Mouse (Mus musculus): ENCODE results near the gene Tmem30a. TPM values are rescaled to one million over a fixed set of nuclear protein-coding genes. Genes with fewer than 3 reads are reported as not detected.

Tmem30a gene
- total RNA-seq (2021), result 100 to 1,000 TPM; 234 to 260 TPM

DNA sequence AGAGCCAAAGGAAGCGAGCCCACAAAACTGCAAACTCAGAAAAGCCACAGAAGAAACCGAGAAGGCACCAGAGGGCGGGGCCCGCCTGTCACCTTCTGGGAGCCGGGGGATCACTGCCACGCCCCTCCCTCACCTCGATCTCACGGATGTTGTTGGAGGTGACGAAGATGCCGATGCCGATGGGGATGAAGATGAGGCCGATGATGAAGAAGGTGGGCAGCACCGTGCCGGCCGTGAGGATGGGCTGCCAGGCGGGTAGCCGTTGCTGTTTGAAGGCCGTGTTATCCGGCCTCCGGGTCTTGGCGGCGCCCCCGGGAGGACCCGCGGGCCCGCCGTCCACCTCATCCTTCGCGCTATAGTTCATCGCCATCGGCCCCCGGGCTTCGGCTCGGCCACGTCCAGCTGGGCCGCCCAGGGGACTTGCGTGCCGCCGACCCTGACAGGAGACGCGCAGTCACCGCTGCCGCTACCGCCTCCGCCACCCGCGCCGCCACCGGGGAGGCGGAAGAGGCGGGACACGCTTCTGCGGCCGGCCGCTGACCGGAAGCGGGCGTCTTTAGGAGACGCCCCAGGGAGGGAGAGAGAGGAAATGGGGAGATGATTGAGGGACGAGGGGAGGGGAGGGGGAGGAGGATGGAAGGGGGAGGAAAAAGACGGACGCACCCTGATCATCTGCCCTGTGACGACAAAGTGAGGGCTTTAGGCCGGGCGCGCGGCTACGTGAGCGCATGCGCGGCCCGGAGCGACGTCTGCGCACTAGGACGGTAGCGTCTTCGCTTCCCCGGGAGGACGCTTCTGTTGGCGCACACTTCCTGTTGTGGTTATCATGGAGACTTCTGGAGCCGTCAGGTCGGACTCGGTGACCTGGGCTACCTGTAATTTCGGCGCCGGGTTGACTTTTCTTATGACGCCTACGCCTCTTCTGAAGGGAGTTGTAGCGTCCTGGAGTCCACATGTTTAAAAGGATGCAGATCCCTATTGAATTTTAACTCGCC, at the start of gene Tmem30a:
Gene Tmem30a, minus strand, starts transcription at position 667 of the 995 bp plus-strand sequence.
- DNase-seq, result peak; percentile 94 to 95

- DNase-seq, result no peak
Observed at GRCm38 (mm10) chr9:79842615-79843014, 49.3 kb upstream of the Tmem30a start.

DNA sequence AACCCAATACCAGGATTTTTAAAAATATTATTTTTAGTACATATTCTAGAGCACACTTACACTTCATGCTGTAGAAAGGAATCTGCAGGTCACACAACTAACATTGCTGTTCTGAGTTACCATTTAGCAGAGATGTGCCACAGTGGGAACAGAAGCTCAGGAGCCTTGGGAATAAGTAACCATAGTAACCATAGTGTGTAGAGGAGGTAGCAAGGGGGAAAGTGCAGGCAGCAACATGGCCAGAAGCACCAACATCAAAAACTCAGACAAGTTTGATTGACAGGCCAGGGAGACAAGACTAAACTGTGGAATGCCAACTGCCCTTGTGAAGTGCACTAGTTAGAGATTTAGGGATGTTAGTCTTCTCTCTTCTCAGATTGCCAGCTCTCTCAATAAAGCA, 48.7 kb upstream of the Tmem30a start:
- no peak for DNase-seq

DNA sequence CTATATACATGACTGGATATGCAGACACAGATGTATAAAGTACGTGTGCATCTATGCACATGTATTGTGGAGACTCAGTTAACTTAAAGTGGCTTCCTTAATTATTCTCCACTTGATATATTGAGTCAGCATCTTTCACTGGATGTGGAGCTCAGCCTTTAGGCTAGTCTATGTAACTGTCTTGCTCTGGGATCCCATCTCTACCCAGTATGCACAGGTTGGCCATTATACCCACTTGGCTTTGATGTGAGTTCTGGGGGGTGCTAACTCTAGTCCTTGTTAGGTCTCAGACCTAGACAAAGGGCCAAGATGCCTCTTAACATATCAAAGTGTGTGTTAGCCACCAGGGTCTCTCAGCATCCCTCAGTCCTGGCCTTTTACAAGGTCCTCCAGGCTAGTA, 38.0 kb upstream of the Tmem30a start:
- no peak for DNase-seq

GRCm38 (mm10) chr9:79830874-79831273, 37.6 kb upstream of the Tmem30a start:
- DNase-seq, result no peak

DNA sequence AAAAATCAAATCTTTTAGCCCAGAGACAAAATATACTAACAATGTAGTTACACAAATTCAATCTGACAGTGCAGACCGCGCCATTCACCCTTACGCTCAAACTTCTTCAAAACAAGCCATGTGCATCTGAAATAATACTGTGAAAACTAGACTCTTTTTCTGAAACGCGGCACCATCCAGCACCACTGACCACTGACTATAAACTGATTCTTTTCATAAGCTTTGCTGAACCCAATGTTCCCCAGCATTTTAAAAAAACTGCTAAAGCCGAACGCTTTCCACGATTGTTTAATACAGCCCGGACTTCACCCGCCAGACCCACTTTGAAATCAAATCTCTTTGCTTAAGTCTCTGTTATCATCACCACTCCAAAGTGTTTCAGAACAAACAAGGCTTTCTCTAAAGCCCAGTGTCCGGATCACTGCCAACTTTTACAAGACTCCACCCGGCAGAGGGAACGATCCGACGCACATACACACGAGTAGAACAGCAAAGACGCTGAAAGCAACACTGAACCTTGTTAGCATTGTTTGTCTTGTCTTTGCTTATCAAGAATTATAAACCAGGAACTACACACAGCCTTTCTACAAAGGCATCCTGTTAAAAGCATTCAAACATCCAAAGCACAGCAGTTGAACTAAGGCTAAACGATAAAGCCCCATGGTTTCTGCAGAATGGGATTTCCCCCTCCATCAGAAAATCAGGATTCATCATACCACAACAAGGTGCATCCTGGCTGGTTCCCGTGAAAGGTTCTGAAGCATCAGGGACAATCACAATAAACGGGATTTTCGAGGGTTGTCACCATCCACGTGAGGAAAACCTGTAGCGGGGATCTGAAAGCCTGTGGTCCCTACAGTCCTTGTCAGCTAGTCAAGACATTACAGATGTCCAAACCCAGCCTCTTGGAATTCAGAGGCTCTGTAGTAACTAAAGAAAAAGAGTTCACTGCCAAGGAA, 36.8 kb upstream of the Tmem30a start:
- no peak for DNase-seq

GRCm38 (mm10) chr9:79827072-79827471, 33.8 kb upstream of the Tmem30a start:
- DNase-seq, result no peak

DNA sequence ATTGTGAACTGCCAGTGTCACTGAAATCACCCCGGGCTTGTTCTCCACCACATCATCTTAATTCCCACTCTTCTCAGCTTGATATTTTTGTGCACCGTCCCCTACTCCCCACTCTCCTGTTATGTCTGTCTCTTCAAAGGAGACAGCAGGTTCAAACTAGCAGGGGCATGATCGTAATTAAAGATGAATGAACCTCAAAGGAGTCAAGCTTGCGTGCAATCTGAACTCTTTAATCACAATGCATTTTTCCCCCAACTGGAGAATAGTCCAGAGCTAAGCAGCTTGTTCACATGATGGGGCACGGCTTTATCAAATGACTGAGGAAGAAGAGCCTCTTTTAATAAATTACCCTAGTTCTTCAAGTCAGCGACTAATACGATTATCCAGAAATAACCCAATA, 32.2 kb upstream of the Tmem30a start:
- DNase-seq, result no peak

GRCm38 (mm10) chr9:79823856-79824255, 30.5 kb upstream of the Tmem30a start:
- no peak for DNase-seq

DNA sequence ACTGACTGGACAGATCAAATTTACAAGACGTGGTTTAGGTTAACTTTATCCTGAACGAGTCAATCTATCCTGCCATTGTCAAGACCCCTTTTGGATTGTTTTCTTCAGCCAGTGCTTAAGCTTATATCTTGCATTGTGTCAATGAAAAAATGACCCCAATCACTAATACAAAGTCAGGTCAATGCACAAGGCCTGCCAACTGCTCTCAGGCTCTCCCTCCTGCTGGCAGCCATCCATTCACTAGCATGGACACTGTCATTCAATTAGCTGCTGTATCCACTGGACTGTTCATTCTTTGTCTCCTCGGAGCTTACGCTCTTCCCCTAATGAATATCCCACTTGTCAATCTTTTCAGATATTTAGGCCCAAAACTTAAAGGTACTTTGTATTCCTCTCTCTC, 30.1 kb upstream of the Tmem30a start:
- no peak for DNase-seq

GRCm38 (mm10) chr9:79816464-79816863, 23.2 kb upstream of the Tmem30a start:
- DNase-seq, result no peak

DNA sequence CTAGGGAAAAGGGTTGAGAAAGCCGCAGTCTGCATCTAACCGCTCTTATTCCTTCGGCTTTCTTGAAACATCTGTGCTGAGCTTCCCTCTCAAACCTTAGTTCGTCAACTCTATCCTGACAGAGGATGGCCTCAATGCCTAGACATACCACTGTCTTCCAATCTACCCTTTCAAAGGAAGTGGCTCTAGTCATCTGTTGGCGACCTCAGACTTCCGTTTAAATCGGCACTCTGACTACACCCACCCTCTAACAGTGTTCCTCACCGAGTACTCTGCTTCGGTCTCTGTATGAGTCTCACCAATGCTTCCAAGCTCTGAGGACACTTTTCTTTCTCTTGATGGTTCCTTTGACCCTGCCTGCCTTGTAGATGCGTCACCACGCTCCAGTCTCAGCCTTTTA, 22.7 kb upstream of the Tmem30a start:
- no peak for DNase-seq

- no peak for DNase-seq
Observed at GRCm38 (mm10) chr9:79814592-79814991, 21.3 kb upstream of the Tmem30a start.

GRCm38 (mm10) chr9:79810969-79811902, 17.9 kb upstream of the Tmem30a start:
- DNase-seq, result no peak

- no peak for DNase-seq
Observed at GRCm38 (mm10) chr9:79810534-79810933, 17.2 kb upstream of the Tmem30a start.

- no peak for DNase-seq
Observed at GRCm38 (mm10) chr9:79809411-79809810, 16.1 kb upstream of the Tmem30a start.

- no peak for DNase-seq
Observed at GRCm38 (mm10) chr9:79807178-79807577, 13.9 kb upstream of the Tmem30a start.

GRCm38 (mm10) chr9:79806317-79807075, 13.2 kb upstream of the Tmem30a start:
- DNase-seq, result no peak

- no peak for DNase-seq
Observed at GRCm38 (mm10) chr9:79805426-79805825, 12.1 kb upstream of the Tmem30a start.

GRCm38 (mm10) chr9:79796461-79797135, 3.3 kb upstream of the Tmem30a start:
- DNase-seq, result no peak
